In the genomic region with DNA sequence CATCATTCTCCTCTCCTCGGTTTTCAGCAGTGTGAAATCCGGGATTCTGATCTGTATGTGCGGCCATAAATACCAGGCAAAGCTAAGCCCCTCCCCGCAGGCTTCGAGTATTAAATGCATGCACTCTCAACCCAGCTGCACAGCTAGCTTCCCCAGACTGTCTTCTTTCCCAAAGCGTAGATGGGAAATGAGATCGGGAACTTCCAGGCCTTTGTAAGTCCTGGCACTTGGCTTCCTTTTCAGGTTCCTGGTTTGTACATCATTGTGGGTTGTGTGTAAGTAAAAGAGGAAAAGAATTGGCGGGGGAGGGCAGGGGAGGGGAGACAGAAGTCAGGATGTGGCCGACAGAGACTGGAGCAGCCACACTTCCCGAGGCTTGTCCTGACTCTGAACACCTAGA, we compare ENCODE assay signal across 13 mouse cellular contexts.
A peak's percentile ranks its signal among the peaks of the same experiment; 100 is the strongest.
DNase-seq lines count a peak whose midpoint lies in the region; ATAC-seq and TF ChIP-seq lines count a peak whose summit lies in the region.
"Had no signal": no experiment of that assay in that cellular context is flagged by ENCODE, and none has a peak within 500 bp of the region (broad histone marks: within the 10 kb centered on the region; RNA-seq: fewer than 3 reads in every experiment).

No protein-coding gene starts in this region.

- 42% methylated on average over 10 of the region's 10 CpGs for WGBS in heart, adult 2 months
- WGBS in intestine, embryonic 16.5 days, result 29% methylated on average over 10 of the region's 10 CpGs

- H3K4me1 ChIP-seq in heart, adult 2 months (ENCODE audit: control insufficient read depth, insufficient read depth, low read length), result peaks cover 24% of the 10 kb centered on the region
- H3K4me1 ChIP-seq in intestine, embryonic 16.5 days (ENCODE audit: control insufficient read depth, insufficient read depth, low read length), result peaks cover 36% of the 10 kb centered on the region

- H3K9me3 ChIP-seq in intestine, embryonic 16.5 days (ENCODE audit: control insufficient read depth, low read length), result no peaks in the 10 kb centered on the region

- TF ChIP-seq EP300 in heart, adult 2 months (IDR thresholded peaks at IDR 0.05; ENCODE audit: insufficient read depth, low read depth, low read length), result peak; percentile 65; the same call in 1 of the 2 replicates

- ATAC-seq in intestine, embryonic 16.5 days, result no peak
- no peak for ATAC-seq in erythroblast, adult 5-6 weeks (replicated peaks; ENCODE audit: low FRiP score, poor library complexity, severe bottlenecking)

- H3K4me3 ChIP-seq in heart, adult 2 months, result no peak overlapping the region
- H3K4me3 ChIP-seq in layer of hippocampus, adult 2 months, result no peak overlapping the region
- H3K4me3 ChIP-seq in intestine, embryonic 16.5 days (ENCODE audit: low read length), result no peak overlapping the region
- H3K4me3 ChIP-seq: hindbrain, embryonic 10.5 days had no signal

- intact Hi-C loops in heart, adult 2 months (cut with DNase I), result loop anchor here (2.0 kb wide), 2 partner anchors 16 to 30 kb away; no protein-coding TSS in a partner anchor

- no peak overlapping the region for H3K4me2 ChIP-seq in intestine, embryonic 16.5 days (ENCODE audit: low read depth, low read length)

- no peak overlapping the region for H3K9ac ChIP-seq in heart, adult 2 months (ENCODE audit: low read depth, low read length)
- H3K9ac ChIP-seq in intestine, embryonic 16.5 days (ENCODE audit: low read depth, low read length), result no peak overlapping the region

- no peaks in the 10 kb centered on the region for H3K27me3 ChIP-seq in heart, adult 2 months (ENCODE audit: control insufficient read depth, insufficient read depth, low read length)
- H3K27me3 ChIP-seq in intestine, embryonic 16.5 days (replicated peaks; ENCODE audit: control insufficient read depth, insufficient read depth, low read length), result no peaks in the 10 kb centered on the region

- H3K36me3 ChIP-seq in heart, adult 2 months (ENCODE audit: control insufficient read depth, insufficient read depth, low read length), result peaks cover 14% of the 10 kb centered on the region
- H3K36me3 ChIP-seq in intestine, embryonic 16.5 days (ENCODE audit: control insufficient read depth, insufficient read depth, low read length), result no peaks in the 10 kb centered on the region
- H3K36me3 ChIP-seq: hindbrain, embryonic 10.5 days had no signal

- DNase-seq in heart, adult 2 months, result peak in 1 of 2 experiments; percentile 27
- no peak for DNase-seq in heart, postnatal 4 days
- no peak for DNase-seq in layer of hippocampus, adult 2 months (ENCODE audit: low spot score in 2 of 2)
- DNase-seq in layer of hippocampus, adult 18-20 months (ENCODE audit: low spot score in 2 of 2), result no peak
- DNase-seq in lung, postnatal 14 days, result peak; percentile 18
- DNase-seq in gastrocnemius, adult 8-10 months (ENCODE audit: low spot score in 2 of 2), result no peak
- DNase-seq: cerebellum, postnatal 14 days; left cerebral cortex, postnatal 4 days; right cerebral cortex, postnatal 25 days; thymus, postnatal 4 days had no signal

- H3K27ac ChIP-seq in heart, adult 2 months, result peak overlapping the region; percentile 60
- peak overlapping the region; percentile 87; the same call in 1 of the 2 replicates for H3K27ac ChIP-seq in layer of hippocampus, adult 2 months
- peak overlapping the region; percentile 34 for H3K27ac ChIP-seq in intestine, embryonic 16.5 days (ENCODE audit: low read length)
- H3K27ac ChIP-seq: hindbrain, embryonic 10.5 days had no signal

- no peaks in the 10 kb centered on the region for H3K79me2 ChIP-seq in heart, adult 2 months (replicated peaks; ENCODE audit: control insufficient read depth, insufficient read depth, low read length)

- no peak for TF ChIP-seq CTCF in heart, adult 2 months (IDR thresholded peaks at IDR 0.05)
- TF ChIP-seq CTCF in layer of hippocampus, adult 2 months (conservative IDR thresholded peaks at IDR 0.05), result no peak

- TF ChIP-seq POLR2A in heart, adult 2 months (IDR thresholded peaks at IDR 0.05; ENCODE audit: insufficient read depth, low read depth, low read length), result 0 out of 2 replicates have a peak, but pooled peaks have one; percentile 17

Comparison
In these comparisons a context has a peak if more than half of its experiments do, and no peak if none do; other contexts are left out.
1. H3K27ac ChIP-seq: peak in every context shown above with its lines; median percentile 87 in layer of hippocampus, adult 2 months; 60 in heart, adult 2 months; 34 in intestine, embryonic 16.5 days.